Mouse (Mus musculus): ENCODE measurements around the gene Slc25a35.

The Slc25a35 gene

GRCm38 (mm10) chr11:69008182-69009121 is 40.5 kb downstream of the Slc25a35 start, which contains the start of gene Pfas:
TSS of gene Pfas (minus strand) at chr11:69008460.
- peak; percentile 94 for DNase-seq

GRCm38 (mm10) chr11:69009508-69009907 is 41.6 kb downstream of the Slc25a35 start:
- DNase-seq, result no peak

DNA sequence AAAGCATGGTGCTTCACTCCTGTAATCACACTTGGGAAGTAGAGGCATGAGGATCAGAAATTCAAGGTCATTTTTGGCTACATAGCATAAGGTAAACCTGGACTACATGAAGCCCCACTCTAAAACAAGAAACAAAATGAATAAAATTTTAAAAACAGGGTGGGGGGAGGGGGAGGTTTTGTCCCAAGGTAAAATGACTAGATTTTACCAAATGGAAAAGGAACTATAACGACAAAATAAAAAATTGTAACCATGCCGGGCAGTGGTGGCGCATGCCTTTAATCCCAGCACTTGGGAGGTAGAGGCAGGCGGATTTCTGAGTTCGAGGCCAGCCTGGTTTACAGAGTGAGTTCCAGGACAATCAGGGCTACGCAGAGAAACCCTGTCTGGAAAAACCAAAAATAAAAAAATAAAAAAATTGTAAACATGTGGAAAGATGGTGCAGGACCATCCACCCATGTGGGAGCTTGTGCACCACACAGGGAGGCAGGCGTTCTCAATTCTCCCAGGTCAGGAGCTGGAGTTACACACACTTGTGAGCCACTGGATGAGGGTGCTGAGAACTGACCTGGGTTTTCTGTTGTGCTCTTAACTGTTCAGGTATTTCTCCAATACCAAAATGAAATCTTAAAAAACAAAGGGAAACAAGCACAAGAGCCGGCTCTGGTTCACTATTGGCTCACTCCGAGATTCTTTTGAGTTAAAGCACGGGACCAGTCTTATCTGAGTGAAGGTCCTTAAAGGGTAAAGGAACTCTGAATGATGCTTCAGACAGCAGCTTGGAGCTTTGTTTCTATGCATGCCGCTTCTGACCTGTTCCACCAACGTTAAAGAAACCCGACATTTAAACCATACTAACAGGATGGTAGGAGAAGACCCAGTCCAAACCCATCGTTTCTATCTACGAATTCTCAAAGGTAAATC is 42.7 kb downstream of the Slc25a35 start:
- no peak for DNase-seq

- peak; percentile 53 for DNase-seq
Observed at GRCm38 (mm10) chr11:69011445-69011844, 43.5 kb downstream of the Slc25a35 start.

GRCm38 (mm10) chr11:69012071-69012601 is 44.2 kb downstream of the Slc25a35 start:
- peak; percentile 92 for DNase-seq

- peak; percentile 93 for DNase-seq
Observed at GRCm38 (mm10) chr11:69015644-69016441, 47.9 kb downstream of the Slc25a35 start, which contains the start of gene Ctc1. TSS of gene Ctc1 (plus strand) at chr11:69015911.

DNA sequence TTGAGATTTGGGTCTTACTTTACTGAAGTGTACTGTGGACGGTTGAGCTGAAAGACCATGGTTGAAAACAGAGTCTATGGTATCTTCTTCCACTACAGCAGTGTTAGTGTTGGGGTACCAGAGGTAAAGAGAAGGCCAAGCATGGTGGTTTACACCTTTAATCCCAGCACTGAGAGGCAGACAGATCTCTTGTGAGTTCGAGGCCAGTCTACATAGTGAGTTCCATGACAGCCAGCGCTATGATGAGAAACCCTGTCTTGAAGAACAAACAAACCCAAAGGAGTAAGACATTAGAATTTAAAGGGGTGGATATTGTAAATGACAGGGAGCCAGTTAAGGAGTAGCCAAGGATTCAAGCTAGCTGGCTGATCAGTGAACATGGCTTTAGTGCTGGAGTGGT is 48.8 kb downstream of the Slc25a35 start:
- no peak for DNase-seq

DNA sequence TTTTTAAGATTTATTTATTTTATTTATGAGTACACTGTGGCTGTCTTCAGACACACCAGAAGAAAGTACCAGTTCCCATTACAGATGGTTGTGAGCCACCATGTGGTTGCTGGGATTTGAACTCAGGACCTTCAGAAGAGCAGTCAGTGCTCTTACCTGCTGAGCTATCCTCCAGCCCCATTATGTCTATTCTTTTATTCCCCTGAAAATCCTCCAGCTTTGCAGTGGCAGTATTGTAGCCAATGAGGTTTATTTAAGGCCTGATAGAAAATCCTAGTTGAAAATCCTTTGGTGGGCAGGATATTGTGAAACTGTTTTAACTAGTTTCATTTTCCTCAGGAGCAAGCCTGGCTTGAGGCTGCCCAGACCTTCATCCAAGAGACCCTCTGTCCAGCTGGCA is 52.8 kb downstream of the Slc25a35 start:
- no peak for DNase-seq

Measured in liver (tissue).